Mouse (Mus musculus): Measurements from ENCODE around the gene Gm9508. TPM values are rescaled to one million over a fixed set of nuclear protein-coding genes. Genes with fewer than 3 reads are reported as not detected.
"Not testable (repeated sequence)": the region's sequence is repeated elsewhere in the genome, so short reads cannot be mapped to it uniquely, and the experiment has no call there.

Gm9508 gene
- not detected in 2 replicates for polyA plus RNA-seq (2014; fragmentation: Nextera tagmentation; extraction: Ambion mirVana)

GRCm38 (mm10) chr10:77697133-77697532 lies at the start of gene Gm9508:
TSS of gene Gm9508 (minus strand) at chr10:77697233.
- WGBS, result 36% methylated on average over 4 of the region's 4 CpGs

GRCm38 (mm10) chr10:77741924-77742688 lies 45.1 kb upstream of the Gm9508 start, which contains the start of gene Gm18596:
TSS of gene Gm18596 (minus strand) at chr10:77742638.
- H3K9ac ChIP-seq (ENCODE audit: low read length); H3K9me3 ChIP-seq (ENCODE audit: control insufficient read depth, low read length); ATAC-seq (ENCODE audit: insufficient number of reproducible peaks, low FRiP score, low TSS enrichment, low read depth); H3K4me2 ChIP-seq (ENCODE audit: low read depth, severe bottlenecking); H3K27me3 ChIP-seq (ENCODE audit: control insufficient read depth, insufficient read depth, low read length); H3K4me3 ChIP-seq (ENCODE audit: low read depth, low read length); H3K36me3 ChIP-seq (ENCODE audit: control insufficient read depth, insufficient read depth, low read length): not testable (repeated sequence)
- peak; percentile 30 for DNase-seq (ENCODE audit: low spot score)
- Histone ChIP-seq H3K27ac (replicated peaks; ENCODE audit: low read depth, low read length) (peak within 1 kb of the TSS; percentile 26; the same call in 1 of the 2 replicates), H3K4me1 (ENCODE audit: control insufficient read depth, insufficient read depth, low read length) (peaks cover 15% of the 10 kb centered on the region)
- WGBS, result 43% methylated on average over 4 of the region's 5 CpGs

More at GRCm38 (mm10) chr10:77697133-77697532, at the start of gene Gm9508:
- Histone ChIP-seq H3K9me3 (ENCODE audit: control insufficient read depth, low read length) (no peaks in the 10 kb centered on the region), H3K9ac (ENCODE audit: low read length) (no peak within 1 kb of the TSS), H3K27ac (replicated peaks; ENCODE audit: low read depth, low read length) (no peak within 1 kb of the TSS), H3K4me3 (ENCODE audit: low read depth, low read length) (no peak within 1 kb of the TSS), H3K4me1 (ENCODE audit: control insufficient read depth, insufficient read depth, low read length) (no peaks in the 10 kb centered on the region), H3K36me3 (ENCODE audit: control insufficient read depth, insufficient read depth, low read length) (no peaks in the 10 kb centered on the region), H3K27me3 (ENCODE audit: control insufficient read depth, insufficient read depth, low read length) (no peaks in the 10 kb centered on the region), H3K4me2 (ENCODE audit: low read depth, severe bottlenecking) (no peak within 1 kb of the TSS)
- ATAC-seq (ENCODE audit: insufficient number of reproducible peaks, low FRiP score, low TSS enrichment, low read depth), result no peak
- no peak for DNase-seq (ENCODE audit: low spot score)

- DNase-seq (ENCODE audit: low spot score), result no peak
- 86% methylated on average over 4 of the region's 4 CpGs for WGBS
Observed at GRCm38 (mm10) chr10:77738929-77739328, 41.9 kb upstream of the Gm9508 start.

GRCm38 (mm10) chr10:77735928-77736327 lies 38.9 kb upstream of the Gm9508 start:
- Histone ChIP-seq H3K4me1 (ENCODE audit: control insufficient read depth, insufficient read depth, low read length) (peaks cover 3% of the 10 kb centered on the region; the same call in 1 of the 2 replicates), H3K36me3 (ENCODE audit: control insufficient read depth, insufficient read depth, low read length) (no peaks in the 10 kb centered on the region), H3K4me3 (ENCODE audit: low read depth, low read length) (no peak overlapping the region), H3K4me2 (ENCODE audit: low read depth, severe bottlenecking) (no peak overlapping the region), H3K27me3 (ENCODE audit: control insufficient read depth, insufficient read depth, low read length) (no peaks in the 10 kb centered on the region), H3K9me3 (ENCODE audit: control insufficient read depth, low read length) (no peaks in the 10 kb centered on the region), H3K9ac (ENCODE audit: low read length) (no peak overlapping the region), H3K27ac (replicated peaks; ENCODE audit: low read depth, low read length) (no peak overlapping the region)
- no peak for ATAC-seq (ENCODE audit: insufficient number of reproducible peaks, low FRiP score, low TSS enrichment, low read depth)
- DNase-seq (ENCODE audit: low spot score), result no peak
- WGBS, result 76% methylated on average over 1 of the region's 1 CpGs

More at GRCm38 (mm10) chr10:77738929-77739328, 41.9 kb upstream of the Gm9508 start:
- Histone ChIP-seq H3K9me3 (ENCODE audit: control insufficient read depth, low read length) (no peaks in the 10 kb centered on the region), H3K36me3 (ENCODE audit: control insufficient read depth, insufficient read depth, low read length) (no peaks in the 10 kb centered on the region), H3K27me3 (ENCODE audit: control insufficient read depth, insufficient read depth, low read length) (no peaks in the 10 kb centered on the region), H3K9ac (ENCODE audit: low read length) (no peak overlapping the region), H3K27ac (replicated peaks; ENCODE audit: low read depth, low read length) (no peak overlapping the region), H3K4me2 (ENCODE audit: low read depth, severe bottlenecking) (no peak overlapping the region), H3K4me3 (ENCODE audit: low read depth, low read length) (no peak overlapping the region), H3K4me1 (ENCODE audit: control insufficient read depth, insufficient read depth, low read length) (peaks cover 15% of the 10 kb centered on the region)
- no peak for ATAC-seq (ENCODE audit: insufficient number of reproducible peaks, low FRiP score, low TSS enrichment, low read depth)

GRCm38 (mm10) chr10:77729241-77729640 lies 32.2 kb upstream of the Gm9508 start:
- Histone ChIP-seq H3K9me3 (ENCODE audit: control insufficient read depth, low read length) (no peaks in the 10 kb centered on the region), H3K27ac (replicated peaks; ENCODE audit: low read depth, low read length) (no peak overlapping the region), H3K4me1 (ENCODE audit: control insufficient read depth, insufficient read depth, low read length) (no peaks in the 10 kb centered on the region), H3K27me3 (ENCODE audit: control insufficient read depth, insufficient read depth, low read length) (no peaks in the 10 kb centered on the region), H3K4me3 (ENCODE audit: low read depth, low read length) (no peak overlapping the region), H3K4me2 (ENCODE audit: low read depth, severe bottlenecking) (no peak overlapping the region), H3K36me3 (ENCODE audit: control insufficient read depth, insufficient read depth, low read length) (no peaks in the 10 kb centered on the region), H3K9ac (ENCODE audit: low read length) (no peak overlapping the region)
- DNase-seq (ENCODE audit: low spot score), result peak; percentile 43
- 55% methylated on average over 4 of the region's 4 CpGs for WGBS
- no peak for ATAC-seq (ENCODE audit: insufficient number of reproducible peaks, low FRiP score, low TSS enrichment, low read depth)

- ATAC-seq (ENCODE audit: insufficient number of reproducible peaks, low FRiP score, low TSS enrichment, low read depth), result no peak
Observed at GRCm38 (mm10) chr10:77728280-77728679, 31.2 kb upstream of the Gm9508 start.

GRCm38 (mm10) chr10:77726186-77726585 lies 29.2 kb upstream of the Gm9508 start, which contains the start of gene Gm10100:
TSS of gene Gm10100 (plus strand) at chr10:77726486.
- Histone ChIP-seq H3K4me1 (ENCODE audit: control insufficient read depth, insufficient read depth, low read length) (no peaks in the 10 kb centered on the region), H3K27me3 (ENCODE audit: control insufficient read depth, insufficient read depth, low read length) (no peaks in the 10 kb centered on the region), H3K27ac (replicated peaks; ENCODE audit: low read depth, low read length) (no peak within 1 kb of the TSS), H3K36me3 (ENCODE audit: control insufficient read depth, insufficient read depth, low read length) (no peaks in the 10 kb centered on the region), H3K9ac (ENCODE audit: low read length) (no peak within 1 kb of the TSS), H3K4me2 (ENCODE audit: low read depth, severe bottlenecking) (no peak within 1 kb of the TSS), H3K9me3 (ENCODE audit: control insufficient read depth, low read length) (no peaks in the 10 kb centered on the region), H3K4me3 (ENCODE audit: low read depth, low read length) (no peak within 1 kb of the TSS)
- no peak for ATAC-seq (ENCODE audit: insufficient number of reproducible peaks, low FRiP score, low TSS enrichment, low read depth)
- no peak for DNase-seq (ENCODE audit: low spot score)
- 29% methylated on average over 3 of the region's 3 CpGs for WGBS

More at GRCm38 (mm10) chr10:77728280-77728679, 31.2 kb upstream of the Gm9508 start:
- no peak overlapping the region for H3K27ac ChIP-seq (replicated peaks; ENCODE audit: low read depth, low read length)
- H3K4me2 ChIP-seq (ENCODE audit: low read depth, severe bottlenecking), result no peak overlapping the region
- 63% methylated on average over 4 of the region's 4 CpGs for WGBS
- H3K4me3 ChIP-seq (ENCODE audit: low read depth, low read length), result no peak overlapping the region
- DNase-seq (ENCODE audit: low spot score), result peak; percentile 26
- H3K4me1 ChIP-seq (ENCODE audit: control insufficient read depth, insufficient read depth, low read length), result no peaks in the 10 kb centered on the region
- no peak overlapping the region for H3K9ac ChIP-seq (ENCODE audit: low read length)
- H3K9me3 ChIP-seq (ENCODE audit: control insufficient read depth, low read length), result no peaks in the 10 kb centered on the region
- H3K36me3 ChIP-seq (ENCODE audit: control insufficient read depth, insufficient read depth, low read length), result no peaks in the 10 kb centered on the region
- H3K27me3 ChIP-seq (ENCODE audit: control insufficient read depth, insufficient read depth, low read length), result no peaks in the 10 kb centered on the region

GRCm38 (mm10) chr10:77724855-77725254 lies 27.8 kb upstream of the Gm9508 start:
- no peak overlapping the region for H3K4me2 ChIP-seq (ENCODE audit: low read depth, severe bottlenecking)
- no peaks in the 10 kb centered on the region for H3K9me3 ChIP-seq (ENCODE audit: control insufficient read depth, low read length)
- H3K9ac ChIP-seq (ENCODE audit: low read length), result no peak overlapping the region
- H3K4me3 ChIP-seq (ENCODE audit: low read depth, low read length), result no peak overlapping the region
- H3K36me3 ChIP-seq (ENCODE audit: control insufficient read depth, insufficient read depth, low read length), result no peaks in the 10 kb centered on the region
- DNase-seq (ENCODE audit: low spot score) (no peak), ATAC-seq (ENCODE audit: insufficient number of reproducible peaks, low FRiP score, low TSS enrichment, low read depth) (no peak)
- WGBS, result 76% methylated on average over 8 of the region's 8 CpGs
- H3K27me3 ChIP-seq (ENCODE audit: control insufficient read depth, insufficient read depth, low read length), result no peaks in the 10 kb centered on the region
- H3K4me1 ChIP-seq (ENCODE audit: control insufficient read depth, insufficient read depth, low read length), result no peaks in the 10 kb centered on the region
- no peak overlapping the region for H3K27ac ChIP-seq (replicated peaks; ENCODE audit: low read depth, low read length)
